Mouse (Mus musculus): ENCODE measurements at regions not wholly inside any gene's neighbourhood (a gene's known extent, or its start where the extent isn't known, plus 50 kb on each side); places are given as distances from the start of the nearest gene placed in this dataset.
"Not testable (repeated sequence)": the region's sequence is repeated elsewhere in the genome, so short reads cannot be mapped to it uniquely, and the experiment has no call there.

DNA sequence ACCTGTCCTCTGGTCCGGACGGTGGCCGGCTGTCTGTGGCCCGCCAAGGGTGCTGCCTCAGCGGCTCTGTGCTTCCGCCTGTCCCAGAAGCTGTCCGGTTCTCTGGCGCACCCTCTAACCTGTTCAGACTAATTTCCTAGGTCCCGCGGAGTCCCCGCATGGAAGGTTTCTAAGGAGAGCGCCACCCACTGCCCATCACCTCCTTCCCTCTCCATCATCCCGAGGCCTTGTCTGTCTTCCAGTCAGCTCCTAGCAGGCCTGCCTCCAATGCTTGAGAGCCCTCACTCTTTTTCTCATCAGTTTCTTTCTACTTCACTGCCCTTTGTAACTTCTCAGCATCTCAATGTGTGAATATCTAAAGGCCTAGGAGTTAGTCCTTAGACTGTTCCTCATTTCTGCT, 86.4 kb upstream of the Zfp746 start:
- TF ChIP-seq CTCF (IDR thresholded peaks at IDR 0.05; ENCODE audit: control insufficient read depth, insufficient read depth, insufficient replicate concordance, low read depth, low read length); POLR2A (IDR thresholded peaks at IDR 0.05; ENCODE audit: control insufficient read depth, low read depth, low read length): not testable (repeated sequence)
